Mouse (Mus musculus) lung, embryonic 15.5 days (tissue): ENCODE results near the gene Rab43. TPM values are rescaled to one million over a fixed set of nuclear protein-coding genes. Genes with fewer than 3 reads are reported as not detected.

Source experiments
- ATAC-seq: fragments of 200-750 bp; cut with Nextera tagmentation; 2 replicates; pipeline ENCODE4 v1.8.0; 2017; ENCODE audit warnings: moderate number of reproducible peaks, borderline replicate concordance; ENCODE audit not compliant: low FRiP score, low TSS enrichment; ENCODE audit errors: extremely low read depth
- H3K27ac ChIP-seq: fragments of 300-500 bp; sonication (generic); 2 replicates; pipeline ENCODE4 v1.5.1; 2015; ENCODE audit warnings: moderate library complexity, mild to moderate bottlenecking, inconsistent platforms
- H3K27me3 ChIP-seq: fragments of 300-500 bp; sonication (generic); 2 replicates; pipeline ENCODE4 v1.6.1; 2015; ENCODE audit warnings: inconsistent platforms
- H3K36me3 ChIP-seq: fragments of 300-500 bp; sonication (generic); 2 replicates; pipeline ENCODE4 v1.6.1; 2015; ENCODE audit warnings: inconsistent platforms
- H3K4me1 ChIP-seq: fragments of 300-500 bp; sonication (generic); 2 replicates; pipeline ENCODE4 v1.6.1; 2015; ENCODE audit warnings: inconsistent platforms
- H3K4me2 ChIP-seq: fragments of 300-500 bp; sonication (generic); 2 replicates; pipeline ENCODE4 v1.6.1; 2015; ENCODE audit warnings: inconsistent platforms, mild to moderate bottlenecking, moderate library complexity
- H3K4me3 ChIP-seq: fragments of 300-500 bp; sonication (generic); 2 replicates; pipeline ENCODE4 v1.5.1; 2015; ENCODE audit warnings: mild to moderate bottlenecking, inconsistent platforms
- H3K9ac ChIP-seq: fragments of 300-500 bp; sonication (generic); 2 replicates; pipeline ENCODE4 v1.6.1; 2015; ENCODE audit warnings: inconsistent platforms
- H3K9me3 ChIP-seq: fragments of 300-500 bp; sonication (generic); 2 replicates; pipeline ENCODE4 v1.6.1; 2016; ENCODE audit warnings: inconsistent platforms
- WGBS: fragments of 180-500 bp; shearing (Covaris S2); methylation state at CpG from one replicate; pipeline ENCODE4 v1.1.7; 2015; 5-methylcytosine and 5-hydroxymethylcytosine counted together
- polyA plus RNA-seq: library from polyadenylated mRNA; unstranded; fragments of >200 nt; fragmentation: Nextera tagmentation; extraction: Ambion mirVana; gene quantifications from 2 replicates; pipeline ENCODE4 v1.2.1, GENCODE M21; 2015

Gene Rab43
- polyA plus RNA-seq, 1 experiment from 2014 or later: 12.6 TPM

DNA sequence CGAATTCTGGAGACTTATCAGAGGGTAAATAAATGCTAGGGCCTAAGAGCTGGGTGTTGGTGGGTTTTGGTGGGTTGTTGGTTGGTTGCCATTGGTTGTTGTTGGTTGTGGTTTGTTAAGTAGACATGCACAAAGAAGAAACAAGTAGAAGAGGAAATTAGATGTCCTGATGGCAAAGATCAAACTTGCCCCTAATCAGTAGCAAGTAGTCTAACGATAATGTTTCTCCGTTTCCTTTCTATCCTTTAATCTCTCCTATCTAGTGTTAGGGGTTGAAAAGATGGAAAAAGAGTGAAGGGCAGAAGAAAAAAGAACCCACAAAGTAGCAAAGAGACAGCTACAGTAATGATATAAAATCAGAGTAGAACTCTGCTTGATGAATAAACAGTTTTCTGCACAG, 67.3 kb downstream of the Rab43 start:
- ATAC-seq: no peak
- 79% methylated on average over 3 of the region's 3 CpGs for WGBS

DNA sequence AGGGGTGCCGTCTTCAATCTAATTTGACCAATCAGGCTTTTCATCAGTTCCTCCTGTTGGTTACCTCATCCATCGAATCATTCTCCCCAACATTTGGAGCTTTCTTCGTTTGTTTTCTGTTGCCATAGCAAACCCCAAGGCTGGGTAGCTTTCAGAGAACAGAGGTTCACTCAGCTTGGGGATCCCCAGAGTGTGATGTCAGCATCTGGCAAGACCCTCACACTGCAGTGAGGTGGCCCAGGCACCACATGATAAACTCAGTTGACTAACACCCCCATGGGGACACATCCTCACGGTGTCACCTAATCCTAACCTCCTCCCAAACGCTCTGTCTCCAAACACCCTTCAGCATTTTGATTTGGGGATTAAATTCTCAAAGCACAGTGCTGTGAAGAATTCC, 68.7 kb downstream of the Rab43 start:
- no peak overlapping the region for H3K9ac ChIP-seq
- no peaks in the 10 kb centered on the region for H3K9me3 ChIP-seq
- H3K4me3 ChIP-seq: no peak overlapping the region
- H3K27me3 ChIP-seq: no peaks in the 10 kb centered on the region
- 61% methylated on average over 5 of the region's 5 CpGs for WGBS
- no peak overlapping the region for H3K4me2 ChIP-seq
- peaks cover 48% of the 10 kb centered on the region for H3K4me1 ChIP-seq
- no peaks in the 10 kb centered on the region for H3K36me3 ChIP-seq
- no peak for ATAC-seq
- no peak overlapping the region for H3K27ac ChIP-seq

More for the DNA sequence above, 67.3 kb downstream of the Rab43 start:
- Histone ChIP-seq H3K4me2 (no peak overlapping the region), H3K36me3 (no peaks in the 10 kb centered on the region), H3K4me1 (peaks cover 43% of the 10 kb centered on the region), H3K9ac (no peak overlapping the region), H3K9me3 (no peaks in the 10 kb centered on the region), H3K27me3 (no peaks in the 10 kb centered on the region), H3K4me3 (no peak overlapping the region), H3K27ac (no peak overlapping the region)

DNA sequence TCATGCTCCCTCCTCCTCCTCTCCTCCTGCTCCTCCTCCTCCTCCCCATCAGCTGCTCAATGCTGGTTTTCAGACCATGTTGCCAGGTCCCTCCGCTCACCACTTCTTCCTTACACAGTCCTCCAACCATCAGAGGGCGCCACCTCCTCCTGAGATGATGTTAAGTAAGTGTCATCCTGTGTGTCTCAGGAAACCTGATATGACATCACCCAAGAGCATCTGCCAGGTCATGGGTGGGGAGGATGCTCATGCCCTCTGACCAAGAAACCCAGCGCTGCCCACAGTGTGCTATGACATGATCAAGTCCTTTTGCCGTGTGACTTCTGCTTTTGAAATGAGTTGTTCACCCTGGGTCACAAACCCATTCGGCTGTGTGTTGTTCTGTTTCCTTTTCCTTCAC, 69.2 kb downstream of the Rab43 start:
- peaks cover 52% of the 10 kb centered on the region for H3K4me1 ChIP-seq
- H3K27me3 ChIP-seq: no peaks in the 10 kb centered on the region
- 80% methylated on average over 5 of the region's 5 CpGs for WGBS
- no peak overlapping the region for H3K9ac ChIP-seq
- no peaks in the 10 kb centered on the region for H3K9me3 ChIP-seq
- H3K4me3 ChIP-seq: no peak overlapping the region
- no peak for ATAC-seq
- H3K36me3 ChIP-seq: no peaks in the 10 kb centered on the region
- H3K27ac ChIP-seq: no peak overlapping the region
- H3K4me2 ChIP-seq: no peak overlapping the region

DNA sequence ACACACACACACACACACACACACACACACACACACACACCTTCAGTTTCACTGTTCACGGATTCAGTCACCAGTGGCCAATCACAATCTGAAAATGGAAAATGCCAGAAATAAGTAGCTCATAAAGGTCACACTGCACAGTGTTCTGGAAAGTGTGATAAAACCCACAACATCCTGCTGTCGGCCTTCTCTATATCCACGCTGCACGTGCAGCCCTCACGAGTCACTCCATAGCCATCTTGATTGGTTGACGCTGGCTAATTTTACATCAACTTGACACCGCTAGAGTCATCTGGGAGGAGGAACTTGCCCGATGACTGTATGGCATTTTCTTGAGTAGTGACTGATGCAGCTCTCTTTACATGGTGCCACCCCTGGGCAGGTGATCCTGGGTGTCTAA, 70.0 kb downstream of the Rab43 start:
- H3K4me3 ChIP-seq: no peak overlapping the region
- no peak overlapping the region for H3K27ac ChIP-seq
- no peak overlapping the region for H3K9ac ChIP-seq
- H3K9me3 ChIP-seq: no peaks in the 10 kb centered on the region
- H3K4me2 ChIP-seq: no peak overlapping the region
- H3K4me1 ChIP-seq: peaks cover 53% of the 10 kb centered on the region
- H3K36me3 ChIP-seq: no peaks in the 10 kb centered on the region
- WGBS: 73% methylated on average over 8 of the region's 8 CpGs
- H3K27me3 ChIP-seq: no peaks in the 10 kb centered on the region
- ATAC-seq: no peak

DNA sequence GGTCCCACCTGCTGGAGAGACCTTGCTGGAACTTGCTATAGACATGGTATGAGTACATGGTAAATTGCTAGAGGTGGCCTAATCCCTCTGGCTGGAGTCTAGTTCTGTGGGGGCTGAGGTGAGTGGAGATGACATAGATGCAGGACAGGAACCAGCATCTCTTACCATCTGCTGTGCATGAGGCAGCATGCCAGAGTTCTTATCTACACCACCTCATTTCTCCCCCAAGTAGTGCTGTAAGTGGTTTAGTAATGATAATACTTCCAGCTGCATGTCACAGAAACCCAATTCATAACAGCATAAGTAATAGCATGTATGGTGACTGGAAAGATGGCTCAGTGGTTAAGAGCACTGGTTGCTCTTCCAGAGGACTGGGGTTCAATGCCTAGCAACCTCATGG, 71.5 kb downstream of the Rab43 start:
- no peaks in the 10 kb centered on the region for H3K9me3 ChIP-seq
- no peaks in the 10 kb centered on the region for H3K27me3 ChIP-seq
- no peak overlapping the region for H3K9ac ChIP-seq
- H3K4me1 ChIP-seq: peaks cover 39% of the 10 kb centered on the region
- no peaks in the 10 kb centered on the region for H3K36me3 ChIP-seq
- H3K4me3 ChIP-seq: no peak overlapping the region
- ATAC-seq: 0 out of 2 replicates have a peak, but pooled peaks have one; percentile 20
- H3K4me2 ChIP-seq: no peak overlapping the region
- no peak overlapping the region for H3K27ac ChIP-seq

DNA sequence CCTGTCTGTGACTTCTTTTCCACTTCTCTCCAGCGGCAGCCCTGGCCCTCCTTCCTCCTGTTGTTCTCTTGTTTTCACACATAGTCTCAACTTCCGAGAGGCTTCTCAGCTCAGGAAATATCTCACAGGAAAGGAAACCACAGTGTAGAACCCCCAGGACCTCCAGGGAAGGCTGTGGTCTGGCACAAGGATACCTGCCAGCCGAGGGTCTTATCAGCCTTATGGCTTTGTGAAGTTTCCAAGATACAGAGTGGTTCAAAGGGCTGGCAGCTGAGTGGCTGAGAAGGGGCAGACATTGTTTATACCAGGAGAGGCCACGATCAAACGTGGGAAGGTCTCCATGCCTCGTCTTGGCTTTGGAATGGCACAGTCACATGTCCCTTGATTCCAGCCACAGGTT, 72.1 kb downstream of the Rab43 start:
- no peak overlapping the region for H3K4me3 ChIP-seq
- peak overlapping the region; percentile 27; the same call in 1 of the 2 replicates for H3K27ac ChIP-seq
- H3K4me1 ChIP-seq: peaks cover 35% of the 10 kb centered on the region
- H3K4me2 ChIP-seq: no peak overlapping the region
- no peak overlapping the region for H3K9ac ChIP-seq
- no peaks in the 10 kb centered on the region for H3K9me3 ChIP-seq
- 24% methylated on average over 6 of the region's 6 CpGs for WGBS
- ATAC-seq: no peak
- H3K36me3 ChIP-seq: no peaks in the 10 kb centered on the region
- no peaks in the 10 kb centered on the region for H3K27me3 ChIP-seq

Other genes with a start within 250 kb of the Rab43 start
- 2.5 and 2.6 TPM in 2 replicates for gene Prokr1, start 221.4 kb downstream of the Rab43 start, polyA plus RNA-seq
- 13.8 and 14.6 TPM in 2 replicates for gene Aplf, start 140.0 kb downstream of the Rab43 start, polyA plus RNA-seq
- 5.4 and 6.0 TPM in 2 replicates for gene Efcc1, start 81.3 kb downstream of the Rab43 start, polyA plus RNA-seq
- 3.9 and 4.7 TPM in 2 replicates for gene Gp9, start 34.1 kb downstream of the Rab43 start, polyA plus RNA-seq
- gene Gm45140, start 23.6 kb upstream of the Rab43 start, polyA plus RNA-seq: 2.1 and 2.6 TPM in 2 replicates
- 45.9 and 49.7 TPM in 2 replicates for gene Isy1, start 26.6 kb upstream of the Rab43 start, polyA plus RNA-seq
- gene Cnbp, start 38.9 kb upstream of the Rab43 start, polyA plus RNA-seq: 1,108 and 1,113 TPM in 2 replicates
- gene Copg1, start 75.7 kb upstream of the Rab43 start, polyA plus RNA-seq: 171 and 172 TPM in 2 replicates
- 55.2 and 57.7 TPM in 2 replicates for gene Hmces, start 101.8 kb upstream of the Rab43 start, polyA plus RNA-seq
- gene H1fx, start 169.5 kb upstream of the Rab43 start, polyA plus RNA-seq: 44.4 and 46.6 TPM in 2 replicates
- gene Rab7, start 233.1 kb upstream of the Rab43 start, polyA plus RNA-seq: 197 and 206 TPM in 2 replicates